Mouse (Mus musculus) left cerebral cortex, postnatal 36 days (tissue): Measurements from ENCODE around the gene Nipal3. TPM values are rescaled to one million over a fixed set of nuclear protein-coding genes. Genes with fewer than 3 reads are reported as not detected.

Source experiments
- DNase-seq, 2 experiments: peaks; one replicate each; pipeline ENCODE4 v3.0.0; 2021 to 2022; ENCODE audit warnings: low spot score in 2 of 2, mixed read lengths in 1 of 2
- intact Hi-C: fragments of 180-260 bp; cut with DNase I; formaldehyde crosslinking; loops from one replicate; pipeline ENCODE4 v1.15.1; 2025
- total RNA-seq, 2 experiments: library from RNA; stranded (reverse); gene quantifications; 2 replicates each; pipeline ENCODE4 v1.2.3; 2021

Gene Nipal3
- total RNA-seq, 2 experiments from 2014 or later: 107 to 108 TPM

GRCm38 (mm10) chr4:135508419-135509039 is 13.7 kb upstream of the Nipal3 start:
- DNase-seq: peak; percentile 65 to 76
- intact Hi-C loops: loop anchor here (1.0 kb wide), 1 partner anchor 159 kb away; no protein-coding TSS in a partner anchor

- intact Hi-C loops: loop anchor here (1.0 kb wide), 1 partner anchor 160 kb away; no protein-coding TSS in a partner anchor
- peak; percentile 52 to 70 for DNase-seq
Observed at GRCm38 (mm10) chr4:135507547-135508350, 12.9 kb upstream of the Nipal3 start.

GRCm38 (mm10) chr4:135505794-135506193 is 11.0 kb upstream of the Nipal3 start:
- no peak for DNase-seq
- intact Hi-C loops: no loop called here

GRCm38 (mm10) chr4:135501587-135501986 is 6.7 kb upstream of the Nipal3 start:
- DNase-seq: no peak
- intact Hi-C loops: no loop called here

GRCm38 (mm10) chr4:135499831-135500230 is 5.0 kb upstream of the Nipal3 start:
- no peak for DNase-seq
- intact Hi-C loops: no loop called here

GRCm38 (mm10) chr4:135498136-135498535 is 3.3 kb upstream of the Nipal3 start:
- no peak for DNase-seq
- intact Hi-C loops: no loop called here

GRCm38 (mm10) chr4:135495810-135496209 is 972 bp upstream of the Nipal3 start:
- no peak for DNase-seq
- intact Hi-C loops: no loop called here

GRCm38 (mm10) chr4:135495397-135495791 is 556 bp upstream of the Nipal3 start:
- no peak for DNase-seq
- intact Hi-C loops: no loop called here

- intact Hi-C loops: no loop called here
Observed at GRCm38 (mm10) chr4:135493691-135494520, 932 bp downstream of the Nipal3 start.

GRCm38 (mm10) chr4:135493271-135493670 is 1.6 kb downstream of the Nipal3 start:
- DNase-seq: no peak
- intact Hi-C loops: no loop called here

More at GRCm38 (mm10) chr4:135493691-135494520, 932 bp downstream of the Nipal3 start:
- DNase-seq: peak; percentile 49 to 52

- intact Hi-C loops: no loop called here
- no peak for DNase-seq
Observed at GRCm38 (mm10) chr4:135489256-135489655, 5.6 kb downstream of the Nipal3 start.

GRCm38 (mm10) chr4:135486352-135486751 is 8.5 kb downstream of the Nipal3 start:
- intact Hi-C loops: no loop called here
- no peak for DNase-seq

- intact Hi-C loops: no loop called here
- no peak for DNase-seq
Observed at GRCm38 (mm10) chr4:135485086-135485485, 9.8 kb downstream of the Nipal3 start.

- intact Hi-C loops: no loop called here
- DNase-seq: no peak
Observed at GRCm38 (mm10) chr4:135480370-135480769, 14.5 kb downstream of the Nipal3 start.

GRCm38 (mm10) chr4:135477851-135478250 is 17.0 kb downstream of the Nipal3 start:
- intact Hi-C loops: no loop called here
- no peak for DNase-seq

- no peak for DNase-seq
- intact Hi-C loops: no loop called here
Observed at GRCm38 (mm10) chr4:135463406-135463805, 31.4 kb downstream of the Nipal3 start.

GRCm38 (mm10) chr4:135453572-135453971 is 41.3 kb downstream of the Nipal3 start:
- intact Hi-C loops: no loop called here
- DNase-seq: no peak

- intact Hi-C loops: no loop called here
- DNase-seq: no peak
Observed at GRCm38 (mm10) chr4:135453164-135453563, 41.7 kb downstream of the Nipal3 start.

- no peak for DNase-seq
- intact Hi-C loops: no loop called here
Observed at GRCm38 (mm10) chr4:135451360-135452015, 43.4 kb downstream of the Nipal3 start.

GRCm38 (mm10) chr4:135442473-135442872 is 52.4 kb downstream of the Nipal3 start:
- intact Hi-C loops: no loop called here
- DNase-seq: no peak
